Mouse (Mus musculus) heart, embryonic 15.5 days (tissue): Measurements from ENCODE around the gene Osbpl6. TPM values are rescaled to one million over a fixed set of nuclear protein-coding genes. Genes with fewer than 3 reads are reported as not detected.

Source experiments
- ATAC-seq: fragments of 200-750 bp; cut with Nextera tagmentation; replicated peaks from 2 replicates; pipeline ENCODE4 v1.8.0; 2017; ENCODE audit warnings: low read depth, moderate TSS enrichment; ENCODE audit not compliant: insufficient number of reproducible peaks, insufficient read depth, low FRiP score
- H3K27ac ChIP-seq: fragments of 300-500 bp; sonication (generic); 2 replicates; pipeline ENCODE4 v1.5.1; 2015; ENCODE audit warnings: mild to moderate bottlenecking, inconsistent platforms
- H3K27me3 ChIP-seq: fragments of 300-500 bp; sonication (generic); 2 replicates; pipeline ENCODE4 v1.6.1; 2015; ENCODE audit warnings: inconsistent platforms
- H3K36me3 ChIP-seq: fragments of 300-500 bp; sonication (generic); 2 replicates; pipeline ENCODE4 v1.6.1; 2015; ENCODE audit warnings: mild to moderate bottlenecking, inconsistent platforms
- H3K4me1 ChIP-seq: fragments of 300-500 bp; sonication (generic); replicated peaks from 2 replicates; pipeline ENCODE4 v1.6.1; 2015; ENCODE audit warnings: inconsistent platforms
- H3K4me2 ChIP-seq: fragments of 300-500 bp; sonication (generic); 2 replicates; pipeline ENCODE4 v1.6.1; 2015; ENCODE audit warnings: inconsistent platforms, mild to moderate bottlenecking, moderate library complexity
- H3K4me3 ChIP-seq: fragments of 300-500 bp; sonication (generic); 2 replicates; pipeline ENCODE4 v1.5.1; 2015; ENCODE audit warnings: mild to moderate bottlenecking, inconsistent platforms
- H3K9ac ChIP-seq: fragments of 300-500 bp; sonication (generic); 2 replicates; pipeline ENCODE4 v1.6.1; 2015; ENCODE audit warnings: mild to moderate bottlenecking, inconsistent platforms
- H3K9me3 ChIP-seq: fragments of 300-500 bp; sonication (generic); replicated peaks from 2 replicates; pipeline ENCODE4 v1.6.1; 2016; ENCODE audit warnings: inconsistent platforms
- WGBS: fragments of 180-500 bp; shearing (Covaris S2); methylation state at CpG from one replicate; pipeline ENCODE4 v1.1.7; 2015; ENCODE audit warnings: mixed read lengths; 5-methylcytosine and 5-hydroxymethylcytosine counted together
- polyA plus RNA-seq: library from polyadenylated mRNA; unstranded; fragments of >200 nt; fragmentation: Nextera tagmentation; extraction: Ambion mirVana; gene quantifications from 2 replicates; pipeline ENCODE4 v1.2.1, GENCODE M21; 2015

The Osbpl6 gene
- polyA plus RNA-seq, 1 experiment from 2014 or later, result 3.9 TPM

DNA sequence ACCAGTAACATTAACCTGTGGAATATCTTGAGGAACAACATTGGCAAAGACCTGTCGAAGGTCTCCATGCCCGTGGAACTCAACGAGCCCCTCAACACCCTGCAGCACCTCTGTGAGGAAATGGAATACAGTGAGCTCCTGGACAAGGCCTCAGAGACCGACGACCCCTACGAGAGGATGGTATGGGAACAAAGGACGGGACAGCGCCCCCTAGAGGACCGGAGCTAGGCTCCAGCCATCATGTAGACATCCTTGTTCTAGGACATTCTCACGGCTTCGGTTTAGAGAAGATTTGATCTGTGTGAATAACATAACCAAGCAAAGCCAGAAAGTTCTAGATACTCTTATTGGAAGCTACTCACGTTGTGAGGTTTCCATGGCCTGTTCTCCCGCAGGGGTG, 178.8 kb downstream of the Osbpl6 start:
- H3K4me3 ChIP-seq, result no peak overlapping the region
- no peak for ATAC-seq
- no peaks in the 10 kb centered on the region for H3K9me3 ChIP-seq
- no peak overlapping the region for H3K9ac ChIP-seq
- no peaks in the 10 kb centered on the region for H3K4me1 ChIP-seq
- no peaks in the 10 kb centered on the region for H3K27me3 ChIP-seq
- 90% methylated on average over 13 of the region's 13 CpGs for WGBS
- no peak overlapping the region for H3K4me2 ChIP-seq
- H3K36me3 ChIP-seq, result no peaks in the 10 kb centered on the region
- no peak overlapping the region for H3K27ac ChIP-seq

DNA sequence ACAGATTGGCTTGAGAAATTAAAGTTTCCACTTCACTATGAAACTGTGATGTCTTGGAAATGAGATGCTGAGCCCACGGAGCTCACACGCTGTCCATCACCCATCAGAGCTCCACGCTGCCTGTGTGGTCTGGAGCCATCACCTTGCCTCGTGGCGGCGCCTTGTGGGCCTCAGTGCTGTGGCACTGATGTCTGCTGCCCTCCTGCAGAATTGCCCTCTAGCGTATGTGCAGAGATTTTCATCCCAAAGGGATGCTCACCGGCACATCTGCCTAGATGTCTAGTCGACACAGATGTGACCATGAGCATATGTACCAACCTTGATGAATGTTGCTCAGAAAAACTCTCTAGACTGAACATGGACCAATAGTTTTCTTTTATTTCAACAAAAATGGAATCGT, 180.6 kb downstream of the Osbpl6 start:
- no peak for ATAC-seq
- H3K27ac ChIP-seq, result no peak overlapping the region
- no peaks in the 10 kb centered on the region for H3K4me1 ChIP-seq
- no peak overlapping the region for H3K4me2 ChIP-seq
- H3K4me3 ChIP-seq, result no peak overlapping the region
- no peaks in the 10 kb centered on the region for H3K36me3 ChIP-seq
- H3K9ac ChIP-seq, result no peak overlapping the region
- H3K9me3 ChIP-seq, result no peaks in the 10 kb centered on the region
- 77% methylated on average over 10 of the region's 10 CpGs for WGBS
- H3K27me3 ChIP-seq, result no peaks in the 10 kb centered on the region

DNA sequence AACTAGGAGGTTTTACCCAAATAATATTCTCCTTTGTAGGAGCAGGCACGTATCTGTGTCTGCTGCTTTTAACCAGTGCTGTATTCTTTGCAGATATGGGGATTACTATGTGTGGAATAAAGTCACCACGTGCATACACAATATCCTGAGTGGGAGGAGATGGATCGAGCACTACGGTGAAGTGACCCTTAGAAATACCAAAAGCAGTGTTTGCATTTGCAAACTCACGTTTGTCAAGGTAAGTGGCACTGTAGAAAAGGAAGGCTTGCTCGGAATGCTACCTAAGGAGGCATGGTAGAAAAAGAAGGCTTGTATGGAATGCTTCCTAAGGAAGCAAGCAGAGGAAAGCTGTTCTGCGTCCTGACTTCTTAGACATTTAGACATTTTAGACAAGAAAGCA, 183.9 kb downstream of the Osbpl6 start:
- no peaks in the 10 kb centered on the region for H3K4me1 ChIP-seq
- no peak overlapping the region for H3K4me2 ChIP-seq
- WGBS, result 80% methylated on average over 7 of the region's 7 CpGs
- no peaks in the 10 kb centered on the region for H3K27me3 ChIP-seq
- no peaks in the 10 kb centered on the region for H3K9me3 ChIP-seq
- no peak overlapping the region for H3K4me3 ChIP-seq
- H3K36me3 ChIP-seq, result no peaks in the 10 kb centered on the region
- no peak overlapping the region for H3K27ac ChIP-seq
- no peak overlapping the region for H3K9ac ChIP-seq
- no peak for ATAC-seq

DNA sequence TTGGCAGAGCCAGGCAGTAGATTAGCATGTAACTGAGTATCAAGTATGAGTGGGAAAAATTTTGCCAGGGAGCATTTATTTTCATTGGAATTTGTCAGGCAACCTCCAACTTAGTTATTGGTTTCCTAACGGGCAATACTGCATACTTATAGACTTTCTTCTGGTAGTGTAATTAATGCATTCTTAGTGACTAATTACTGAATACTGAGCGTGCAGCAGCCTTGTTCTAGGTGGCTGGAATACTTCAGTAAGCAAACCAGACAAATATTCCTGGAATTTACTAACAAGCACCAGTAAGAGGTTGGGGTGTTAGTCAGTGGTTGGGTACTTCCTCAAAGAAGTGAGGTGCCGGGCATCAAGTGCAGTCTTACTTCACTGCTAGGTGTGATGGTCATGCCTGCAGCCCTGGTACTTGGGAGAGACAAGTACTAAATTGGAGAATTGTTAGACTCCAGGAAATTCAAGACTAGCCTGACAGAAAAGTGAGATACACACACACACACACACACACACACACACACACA, 186.2 kb downstream of the Osbpl6 start:
- no peak overlapping the region for H3K27ac ChIP-seq
- H3K4me1 ChIP-seq, result no peaks in the 10 kb centered on the region
- H3K9ac ChIP-seq, result no peak overlapping the region
- no peak for ATAC-seq
- H3K27me3 ChIP-seq, result no peaks in the 10 kb centered on the region
- no peak overlapping the region for H3K4me3 ChIP-seq
- no peaks in the 10 kb centered on the region for H3K9me3 ChIP-seq
- 55% methylated on average over 3 of the region's 3 CpGs for WGBS
- no peaks in the 10 kb centered on the region for H3K36me3 ChIP-seq
- H3K4me2 ChIP-seq, result no peak overlapping the region

DNA sequence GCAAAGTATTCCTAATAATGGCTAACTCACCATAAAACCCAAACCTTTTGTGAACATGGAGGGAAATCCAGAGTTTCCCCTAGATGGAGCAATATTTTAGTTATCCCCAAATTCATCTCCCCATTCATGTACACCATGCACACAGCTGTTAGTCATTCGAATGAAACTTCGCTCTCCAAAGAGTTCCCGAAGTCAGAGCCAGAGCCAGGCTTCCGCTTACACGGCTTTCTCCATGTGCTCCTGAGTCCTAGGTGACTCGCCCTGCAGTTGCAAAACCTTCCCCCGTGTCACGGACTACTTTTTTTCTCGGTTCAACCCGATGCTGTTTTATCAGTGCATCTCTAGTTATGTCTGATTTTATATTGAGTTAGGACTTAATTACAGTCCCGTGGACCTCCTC, 191.2 kb downstream of the Osbpl6 start:
- Histone ChIP-seq H3K9me3 (no peaks in the 10 kb centered on the region), H3K27me3 (no peaks in the 10 kb centered on the region), H3K4me3 (no peak overlapping the region), H3K4me2 (no peak overlapping the region), H3K4me1 (no peaks in the 10 kb centered on the region), H3K36me3 (no peaks in the 10 kb centered on the region), H3K9ac (no peak overlapping the region), H3K27ac (no peak overlapping the region)
- no peak for ATAC-seq
- WGBS, result 78% methylated on average over 11 of the region's 11 CpGs

DNA sequence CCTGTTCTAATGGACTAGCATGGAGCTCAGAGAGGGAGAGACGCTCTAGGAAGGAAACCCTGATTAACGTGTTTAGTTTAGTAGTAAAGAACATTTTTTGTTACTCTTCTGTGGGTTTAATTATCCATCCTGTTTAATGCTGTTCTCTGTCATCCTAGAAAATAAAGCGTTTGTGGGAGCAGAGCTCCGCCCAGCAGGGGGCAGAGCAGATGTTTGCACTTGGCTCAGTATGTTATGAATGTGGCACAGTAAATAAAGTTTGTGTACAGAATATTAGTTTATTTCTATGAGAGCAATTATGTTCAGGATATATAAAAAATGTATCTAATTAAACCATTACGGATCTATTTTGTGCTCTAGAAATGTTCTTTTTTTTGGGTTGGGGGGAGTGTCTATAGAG, 192.9 kb downstream of the Osbpl6 start:
- no peak overlapping the region for H3K27ac ChIP-seq
- H3K36me3 ChIP-seq, result no peaks in the 10 kb centered on the region
- H3K9me3 ChIP-seq, result no peaks in the 10 kb centered on the region
- H3K9ac ChIP-seq, result no peak overlapping the region
- H3K27me3 ChIP-seq, result no peaks in the 10 kb centered on the region
- no peaks in the 10 kb centered on the region for H3K4me1 ChIP-seq
- 72% methylated on average over 5 of the region's 5 CpGs for WGBS
- no peak for ATAC-seq
- no peak overlapping the region for H3K4me3 ChIP-seq
- no peak overlapping the region for H3K4me2 ChIP-seq

DNA sequence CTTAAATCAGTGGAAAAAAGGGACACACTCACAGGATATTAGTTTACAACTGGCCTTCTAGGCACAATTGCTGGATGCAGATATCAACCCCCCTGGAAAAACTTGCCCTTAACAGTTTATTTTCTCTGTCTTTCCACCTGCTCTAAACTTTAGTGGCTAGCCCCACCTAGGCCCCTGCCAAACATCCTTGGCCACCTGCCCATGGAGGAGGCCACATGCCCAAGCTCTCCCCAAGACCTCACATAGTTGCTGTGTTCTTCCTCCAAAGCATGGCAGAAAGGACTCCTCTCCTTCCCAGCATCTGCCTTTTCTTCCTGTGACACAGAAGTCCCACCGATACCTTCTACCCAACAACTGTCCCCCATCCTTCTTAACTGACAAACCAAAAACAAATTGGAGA, 195.9 kb downstream of the Osbpl6 start:
- H3K4me3 ChIP-seq, result no peak overlapping the region
- 94% methylated on average over 1 of the region's 1 CpGs for WGBS
- H3K27ac ChIP-seq, result no peak overlapping the region
- no peak for ATAC-seq
- no peaks in the 10 kb centered on the region for H3K9me3 ChIP-seq
- H3K4me2 ChIP-seq, result no peak overlapping the region
- no peaks in the 10 kb centered on the region for H3K4me1 ChIP-seq
- no peaks in the 10 kb centered on the region for H3K27me3 ChIP-seq
- no peak overlapping the region for H3K9ac ChIP-seq
- H3K36me3 ChIP-seq, result no peaks in the 10 kb centered on the region

DNA sequence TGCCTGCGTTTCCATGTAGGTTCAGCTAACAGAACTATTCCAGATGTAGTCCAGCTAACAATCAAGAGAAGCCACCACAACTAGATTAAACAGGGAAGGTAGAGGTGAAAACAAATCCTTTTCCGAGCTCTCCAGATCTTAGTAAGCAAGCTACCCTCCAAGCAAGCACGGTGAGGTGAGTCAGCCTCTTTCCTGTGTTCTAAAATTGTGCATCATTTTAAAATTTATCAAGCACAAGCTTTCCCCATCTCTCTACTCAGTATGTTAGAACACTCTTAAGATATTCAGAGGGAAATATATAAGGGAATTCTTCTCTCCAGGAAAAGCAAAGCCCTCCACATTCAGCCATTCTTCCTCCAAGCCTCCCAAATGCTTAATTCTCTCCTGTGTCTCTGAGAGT, 200.4 kb downstream of the Osbpl6 start:
- ATAC-seq, result no peak
- Histone ChIP-seq H3K9ac (no peak overlapping the region), H3K27ac (no peak overlapping the region), H3K9me3 (no peaks in the 10 kb centered on the region), H3K4me1 (0 out of 2 replicates have a peak, but pooled peaks cover 4% of the 10 kb centered on the region), H3K36me3 (no peaks in the 10 kb centered on the region), H3K4me3 (no peak overlapping the region), H3K4me2 (no peak overlapping the region), H3K27me3 (no peaks in the 10 kb centered on the region)
- WGBS, result 78% methylated on average over 3 of the region's 3 CpGs

DNA sequence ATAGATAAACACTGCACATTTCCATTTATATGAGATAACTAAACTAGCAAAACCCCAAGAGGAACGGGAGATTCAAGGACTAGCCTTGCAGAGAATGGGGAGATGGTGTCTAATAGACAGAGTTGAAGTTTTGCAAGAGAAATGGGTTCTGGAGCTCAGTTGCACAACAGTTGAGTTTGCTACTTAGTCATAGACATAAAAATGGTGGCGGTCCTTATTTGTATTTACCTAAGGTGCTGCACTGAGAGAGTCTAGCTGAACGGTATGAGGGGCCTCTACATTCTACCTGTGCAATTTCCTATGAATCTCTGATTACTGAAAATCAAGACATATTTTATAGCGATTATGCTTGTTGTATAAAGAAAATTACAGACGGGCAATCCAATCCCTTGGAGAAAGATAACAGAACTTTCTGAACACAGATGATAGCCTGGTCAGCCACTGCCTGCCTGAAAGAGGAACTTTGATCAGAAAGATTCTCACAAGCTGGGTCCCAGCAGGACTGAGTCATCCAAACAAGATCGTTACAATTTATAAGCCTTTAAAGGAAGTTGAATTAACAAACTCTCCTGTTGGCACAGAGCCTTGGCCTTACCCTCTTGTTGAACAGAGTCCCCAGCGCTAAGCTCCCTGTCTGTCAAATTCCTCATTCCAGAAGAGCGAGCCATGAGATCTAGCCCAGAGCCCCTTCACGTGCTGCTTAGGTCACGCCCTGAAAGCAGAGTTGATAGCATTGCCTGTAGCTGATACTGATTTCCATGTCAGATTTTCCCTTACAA, 204.2 kb downstream of the Osbpl6 start:
- Histone ChIP-seq H3K27me3 (no peaks in the 10 kb centered on the region), H3K9me3 (no peaks in the 10 kb centered on the region), H3K9ac (no peak overlapping the region), H3K4me2 (no peak overlapping the region), H3K4me3 (no peak overlapping the region), H3K4me1 (0 out of 2 replicates have a peak, but pooled peaks cover 4% of the 10 kb centered on the region), H3K36me3 (no peaks in the 10 kb centered on the region), H3K27ac (no peak overlapping the region)
- WGBS, result 59% methylated on average over 10 of the region's 10 CpGs
- ATAC-seq, result no peak

DNA sequence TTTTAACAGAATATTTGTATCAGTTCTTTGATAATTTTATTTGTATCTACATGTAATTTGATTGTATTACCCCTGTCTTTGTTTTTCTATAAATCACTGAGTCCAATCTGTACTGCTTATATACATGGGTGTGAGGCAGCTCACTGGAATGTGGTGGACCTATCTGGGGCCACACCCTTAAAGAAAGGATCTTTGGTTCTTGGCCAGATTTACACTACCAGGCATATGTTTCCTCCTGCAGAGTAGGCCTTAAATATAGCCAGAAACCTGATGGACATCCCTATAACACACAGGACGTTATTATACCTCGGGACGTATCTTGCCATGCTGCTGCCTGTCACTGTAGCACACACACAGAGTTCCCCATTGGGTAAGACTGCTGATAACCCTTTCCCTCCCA, 205.7 kb downstream of the Osbpl6 start:
- ATAC-seq, result no peak
- WGBS, result 83% methylated on average over 3 of the region's 3 CpGs
- no peaks in the 10 kb centered on the region for H3K36me3 ChIP-seq

DNA sequence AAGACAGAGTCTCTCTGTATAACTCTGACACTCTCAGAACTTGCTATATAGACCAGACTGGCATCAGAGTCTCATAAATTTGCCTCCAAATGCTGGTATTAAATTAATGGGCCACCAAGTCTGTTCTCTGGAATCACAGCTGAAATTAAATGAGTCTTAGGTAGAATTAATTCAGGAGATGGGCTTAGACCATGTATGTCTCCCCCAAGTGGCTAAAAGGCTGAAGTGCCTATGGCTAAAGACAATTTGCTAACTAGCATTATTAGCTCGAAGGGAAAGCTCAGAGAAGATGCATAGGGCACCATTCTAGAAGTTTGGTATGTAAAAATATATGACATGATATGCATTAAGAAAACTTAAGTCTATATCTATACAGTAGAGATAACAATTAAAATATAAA, 211.8 kb downstream of the Osbpl6 start:
- H3K27me3 ChIP-seq, result no peaks in the 10 kb centered on the region
- H3K9ac ChIP-seq, result no peak overlapping the region
- no peak for ATAC-seq
- no peaks in the 10 kb centered on the region for H3K4me1 ChIP-seq
- H3K36me3 ChIP-seq, result peaks cover 5% of the 10 kb centered on the region; the same call in 1 of the 2 replicates
- no peak overlapping the region for H3K4me3 ChIP-seq
- no peak overlapping the region for H3K27ac ChIP-seq
- 43% methylated on average over 1 of the region's 1 CpGs for WGBS
- H3K4me2 ChIP-seq, result no peak overlapping the region
- H3K9me3 ChIP-seq, result no peaks in the 10 kb centered on the region

More for the DNA sequence above, 205.7 kb downstream of the Osbpl6 start:
- no peak overlapping the region for H3K9ac ChIP-seq
- H3K27ac ChIP-seq, result no peak overlapping the region
- H3K4me2 ChIP-seq, result no peak overlapping the region
- 0 out of 2 replicates have a peak, but pooled peaks cover 4% of the 10 kb centered on the region for H3K4me1 ChIP-seq
- no peaks in the 10 kb centered on the region for H3K27me3 ChIP-seq
- no peaks in the 10 kb centered on the region for H3K9me3 ChIP-seq
- H3K4me3 ChIP-seq, result no peak overlapping the region

DNA sequence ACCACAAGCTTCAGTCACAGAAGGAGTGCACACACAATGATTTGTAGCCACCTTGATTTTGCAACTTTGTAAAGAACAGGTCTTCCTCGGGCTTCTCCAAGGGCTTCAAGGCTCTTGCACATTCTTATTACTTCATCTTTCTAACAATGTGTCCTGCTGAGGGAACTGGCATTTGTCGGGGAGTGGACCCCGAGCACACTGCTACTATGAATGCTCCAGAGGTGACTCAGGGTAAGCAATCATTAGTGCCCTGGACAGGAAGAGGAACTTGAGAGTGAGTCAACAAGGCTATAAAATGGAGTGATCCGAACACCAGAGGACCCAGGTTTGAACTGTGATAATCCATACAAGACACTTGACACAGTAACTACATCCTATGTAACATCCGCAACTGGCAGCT, 213.9 kb downstream of the Osbpl6 start:
- no peak overlapping the region for H3K4me2 ChIP-seq
- no peak for ATAC-seq

More for the DNA sequence above, 213.9 kb downstream of the Osbpl6 start:
- Histone ChIP-seq H3K4me1 (no peaks in the 10 kb centered on the region), H3K9me3 (no peaks in the 10 kb centered on the region), H3K4me3 (no peak overlapping the region), H3K27me3 (no peaks in the 10 kb centered on the region), H3K27ac (no peak overlapping the region), H3K36me3 (peaks cover 23% of the 10 kb centered on the region), H3K9ac (no peak overlapping the region)
- 78% methylated on average over 5 of the region's 5 CpGs for WGBS
